Mouse (Mus musculus) right cerebral cortex, postnatal 14 days (tissue): Measurements from ENCODE around the gene Snx7.

Experiments
- DNase-seq: peaks from one replicate; pipeline ENCODE4 v3.0.0; 2022

The Snx7 gene

GRCm38 (mm10) chr3:117812135-117812534 lies 56.6 kb downstream of the Snx7 start:
- DNase-seq = no peak

GRCm38 (mm10) chr3:117805782-117806181 lies 63.0 kb downstream of the Snx7 start:
- DNase-seq = no peak

- no peak for DNase-seq
Measured at GRCm38 (mm10) chr3:117794501-117794900, 74.2 kb downstream of the Snx7 start.

- no peak for DNase-seq
Measured at GRCm38 (mm10) chr3:117791951-117792350, 76.8 kb downstream of the Snx7 start.

- no peak for DNase-seq
Measured at GRCm38 (mm10) chr3:117791273-117791672, 77.5 kb downstream of the Snx7 start.

GRCm38 (mm10) chr3:117788800-117789693 lies 79.7 kb downstream of the Snx7 start:
- DNase-seq = peak; percentile 48

- DNase-seq = no peak
Measured at GRCm38 (mm10) chr3:117787247-117787646, 81.5 kb downstream of the Snx7 start.

GRCm38 (mm10) chr3:117752151-117752757 lies 116.5 kb downstream of the Snx7 start:
- DNase-seq = no peak

- DNase-seq = no peak
Measured at GRCm38 (mm10) chr3:117751665-117752064, 117.1 kb downstream of the Snx7 start.

GRCm38 (mm10) chr3:117749256-117749655 lies 119.5 kb downstream of the Snx7 start:
- DNase-seq = no peak

GRCm38 (mm10) chr3:117739760-117740159 lies 129.0 kb downstream of the Snx7 start:
- DNase-seq = no peak

- DNase-seq = no peak
Measured at GRCm38 (mm10) chr3:117732661-117733060, 136.1 kb downstream of the Snx7 start.
